Mouse (Mus musculus): ENCODE measurements around the gene Trpv4.

DNA sequence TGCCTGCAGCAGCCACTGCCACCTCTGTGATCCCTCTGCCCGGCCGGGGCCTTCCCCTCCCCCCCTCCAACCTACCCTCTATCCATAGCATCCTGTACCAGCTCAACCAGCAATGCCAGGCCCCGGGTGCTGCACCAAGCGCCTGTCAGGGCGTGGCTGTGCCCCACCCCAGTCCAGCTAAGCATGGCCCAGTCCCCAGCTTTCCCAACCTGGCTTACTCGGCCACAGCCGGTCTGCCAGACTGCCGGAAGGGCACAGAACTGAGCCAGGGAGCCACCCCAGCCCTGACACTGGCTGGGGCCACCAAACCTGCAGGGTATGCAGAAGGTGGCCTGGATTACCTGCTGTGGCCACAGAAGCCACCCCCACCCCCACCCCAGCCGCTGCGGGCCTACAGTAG is 47.0 kb downstream of the Trpv4 start:
- TF ChIP-seq CTCF (IDR thresholded peaks at IDR 0.05; ENCODE audit: borderline replicate concordance, control insufficient read depth, extremely low read depth, insufficient read depth, low read length, poor library complexity) (no peak), POLR2A (IDR thresholded peaks at IDR 0.05; ENCODE audit: control insufficient read depth, extremely low read depth, insufficient read depth, low read length, poor library complexity) (no peak)
